Mouse (Mus musculus) liver, embryonic 15.5 days (tissue): ENCODE measurements around the gene Bad. TPM values are rescaled to one million over a fixed set of nuclear protein-coding genes. Genes with fewer than 3 reads are reported as not detected.

Experiments used
- ATAC-seq: fragments of 200-750 bp; cut with Nextera tagmentation; 2 replicates; pipeline ENCODE4 v1.8.0; 2017; ENCODE audit warnings: moderate number of reproducible peaks, mild to moderate bottlenecking, moderate library complexity; ENCODE audit not compliant: insufficient read depth
- H3K27ac ChIP-seq: fragments of 300-500 bp; sonication (generic); replicated peaks from 2 replicates; pipeline ENCODE4 v1.5.1; 2015; ENCODE audit warnings: mild to moderate bottlenecking, inconsistent platforms
- H3K27me3 ChIP-seq: fragments of 300-500 bp; sonication (generic); 2 replicates; pipeline ENCODE4 v1.6.1; 2015; ENCODE audit warnings: mild to moderate bottlenecking, inconsistent platforms
- H3K36me3 ChIP-seq: fragments of 300-500 bp; sonication (generic); replicated peaks from 2 replicates; pipeline ENCODE4 v1.6.1; 2015; ENCODE audit warnings: moderate library complexity, mild to moderate bottlenecking, inconsistent platforms
- H3K4me1 ChIP-seq: fragments of 300-500 bp; sonication (generic); replicated peaks from 2 replicates; pipeline ENCODE4 v1.6.1; 2015; ENCODE audit warnings: inconsistent platforms
- H3K4me2 ChIP-seq: fragments of 300-500 bp; sonication (generic); 2 replicates; pipeline ENCODE4 v1.6.1; 2015; ENCODE audit warnings: moderate library complexity, mild to moderate bottlenecking, inconsistent platforms
- H3K4me3 ChIP-seq: fragments of 300-500 bp; sonication (generic); replicated peaks from 2 replicates; pipeline ENCODE4 v1.5.1; 2015; ENCODE audit warnings: mild to moderate bottlenecking, inconsistent platforms
- H3K9ac ChIP-seq: fragments of 300-500 bp; sonication (generic); 2 replicates; pipeline ENCODE4 v1.6.1; 2015; ENCODE audit warnings: moderate library complexity, mild to moderate bottlenecking, inconsistent platforms
- H3K9me3 ChIP-seq: fragments of 300-500 bp; sonication (generic); replicated peaks from 2 replicates; pipeline ENCODE4 v1.6.1; 2016; ENCODE audit warnings: inconsistent platforms
- WGBS: fragments of 180-500 bp; shearing (Covaris S2); methylation state at CpG from one replicate; pipeline ENCODE4 v1.1.7; 2015; ENCODE audit warnings: mixed read lengths; ENCODE audit not compliant: insufficient replicate concordance; 5-methylcytosine and 5-hydroxymethylcytosine counted together
- polyA plus RNA-seq: library from polyadenylated mRNA; unstranded; fragments of >200 nt; fragmentation: Nextera tagmentation; extraction: Ambion mirVana; gene quantifications from 2 replicates; pipeline ENCODE4 v1.2.1, GENCODE M21; 2015

Bad gene
- polyA plus RNA-seq, 1 experiment from 2014 or later: 25.5 TPM

- peak overlapping the region; percentile 91 for H3K27ac ChIP-seq
- H3K4me3 ChIP-seq: peak overlapping the region; percentile 79
- peak overlapping the region; percentile 98 for H3K4me2 ChIP-seq
- H3K4me1 ChIP-seq: peaks cover 57% of the 10 kb centered on the region
- H3K36me3 ChIP-seq: peaks cover 17% of the 10 kb centered on the region
- H3K9me3 ChIP-seq: no peaks in the 10 kb centered on the region
- no peaks in the 10 kb centered on the region for H3K27me3 ChIP-seq
- under 1% methylated on average over 35 of the region's 35 CpGs for WGBS
- ATAC-seq: peak; percentile 70
- peak overlapping the region; percentile 73 for H3K9ac ChIP-seq
Measured at GRCm38 (mm10) chr19:6951381-6951968, 9.8 kb downstream of the Bad start.

DNA sequence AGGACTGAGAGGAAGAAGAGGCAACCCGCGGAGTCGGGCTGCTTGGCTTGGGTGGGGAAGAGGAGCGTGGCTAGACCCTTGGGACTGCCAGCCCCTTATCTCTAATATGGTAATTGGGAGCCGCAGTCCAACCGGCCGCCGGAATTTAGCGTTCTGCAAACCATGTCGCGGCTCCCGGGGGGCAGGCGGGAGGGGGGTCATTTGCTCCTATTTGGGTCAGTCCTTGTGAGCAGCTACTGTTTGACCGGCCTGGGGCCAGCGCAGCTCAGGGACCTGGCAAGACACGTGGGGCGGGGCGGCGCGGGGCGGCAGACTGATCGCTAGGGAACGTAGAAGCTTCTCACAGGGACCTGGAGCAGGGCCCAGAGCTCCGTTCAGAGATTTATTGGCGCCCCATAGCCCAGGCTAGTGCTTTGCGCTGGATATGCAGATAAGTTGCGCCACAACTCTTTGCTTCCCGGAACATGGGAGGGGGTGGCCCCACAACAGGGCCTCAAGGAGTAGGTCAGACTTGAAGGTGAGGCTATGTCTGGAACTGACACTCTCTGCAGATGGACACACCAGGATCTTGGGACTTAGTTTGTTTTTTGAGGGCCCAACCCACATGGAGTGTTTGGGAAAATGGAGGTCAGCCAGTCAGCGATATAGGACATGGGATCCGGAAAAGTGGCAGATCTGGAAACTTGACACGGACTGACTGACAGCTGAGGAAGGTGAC, 10.5 kb downstream of the Bad start:
- H3K27me3 ChIP-seq: no peaks in the 10 kb centered on the region
- H3K9ac ChIP-seq: peak overlapping the region; percentile 73
- H3K4me3 ChIP-seq: peak overlapping the region; percentile 79
- peak; percentile 31 for ATAC-seq
- H3K4me1 ChIP-seq: peaks cover 56% of the 10 kb centered on the region
- H3K27ac ChIP-seq: peak overlapping the region; percentile 91
- peaks cover 19% of the 10 kb centered on the region for H3K36me3 ChIP-seq
- peak overlapping the region; percentile 98 for H3K4me2 ChIP-seq
- WGBS: 1% methylated on average over 31 of the region's 31 CpGs
- no peaks in the 10 kb centered on the region for H3K9me3 ChIP-seq

DNA sequence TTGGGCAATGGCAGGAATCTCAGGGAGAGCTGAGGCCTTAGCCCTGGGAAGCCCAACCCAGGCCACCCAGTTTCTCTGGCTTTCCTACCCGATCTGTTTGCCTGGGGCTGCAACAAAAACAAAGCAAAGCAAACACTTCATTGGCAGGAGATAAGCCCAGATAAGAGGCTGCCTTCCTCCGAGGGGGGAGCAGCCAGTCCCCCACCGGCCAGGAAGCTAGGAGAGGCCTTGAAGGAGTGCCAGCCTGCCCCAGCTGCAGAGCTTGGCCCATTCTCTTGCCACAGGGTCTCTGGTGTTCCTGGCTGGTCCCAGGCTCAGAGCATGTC, 11.0 kb downstream of the Bad start:
- H3K4me2 ChIP-seq: peak overlapping the region; percentile 98
- WGBS: 3% methylated on average over 3 of the region's 3 CpGs
- no peak for ATAC-seq
- H3K27me3 ChIP-seq: no peaks in the 10 kb centered on the region
- no peaks in the 10 kb centered on the region for H3K9me3 ChIP-seq
- peak overlapping the region; percentile 91 for H3K27ac ChIP-seq
- H3K36me3 ChIP-seq: peaks cover 24% of the 10 kb centered on the region
- H3K9ac ChIP-seq: peak overlapping the region; percentile 73; the same call in 1 of the 2 replicates
- peaks cover 55% of the 10 kb centered on the region for H3K4me1 ChIP-seq
- H3K4me3 ChIP-seq: peak overlapping the region; percentile 79

DNA sequence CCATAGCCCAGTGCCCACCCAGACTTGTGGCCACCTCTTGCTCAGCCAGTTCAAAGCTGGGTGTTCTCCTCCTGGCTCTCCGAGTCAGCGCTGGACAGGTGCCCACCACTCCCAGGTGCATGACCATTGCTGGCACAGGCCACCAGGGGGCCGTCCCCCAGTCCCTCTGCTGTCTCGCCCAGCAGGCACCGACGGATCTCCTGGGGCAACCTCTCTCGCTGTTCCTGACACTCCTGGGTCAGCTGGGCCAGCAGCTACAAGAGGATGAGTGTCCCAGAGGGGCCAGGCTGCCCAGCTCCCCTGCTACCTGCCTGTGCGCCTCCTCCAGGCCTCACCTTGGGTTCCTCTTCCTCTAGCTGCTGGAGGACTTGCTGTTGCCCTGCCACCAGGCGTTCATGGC, 12.4 kb downstream of the Bad start:
- Histone ChIP-seq H3K4me2 (no peak overlapping the region), H3K27ac (no peak overlapping the region), H3K4me3 (no peak overlapping the region), H3K4me1 (peaks cover 49% of the 10 kb centered on the region), H3K9me3 (no peaks in the 10 kb centered on the region), H3K9ac (no peak overlapping the region), H3K27me3 (no peaks in the 10 kb centered on the region), H3K36me3 (peaks cover 33% of the 10 kb centered on the region)
- ATAC-seq: no peak
- 69% methylated on average over 9 of the region's 9 CpGs for WGBS

- Histone ChIP-seq H3K27ac (no peak overlapping the region), H3K4me2 (no peak overlapping the region), H3K4me3 (no peak overlapping the region), H3K4me1 (peaks cover 35% of the 10 kb centered on the region), H3K27me3 (no peaks in the 10 kb centered on the region), H3K9ac (no peak overlapping the region), H3K9me3 (no peaks in the 10 kb centered on the region), H3K36me3 (peaks cover 33% of the 10 kb centered on the region)
- WGBS: 67% methylated on average over 7 of the region's 7 CpGs
- no peak for ATAC-seq
Measured at GRCm38 (mm10) chr19:6955424-6955823, 13.8 kb downstream of the Bad start.

DNA sequence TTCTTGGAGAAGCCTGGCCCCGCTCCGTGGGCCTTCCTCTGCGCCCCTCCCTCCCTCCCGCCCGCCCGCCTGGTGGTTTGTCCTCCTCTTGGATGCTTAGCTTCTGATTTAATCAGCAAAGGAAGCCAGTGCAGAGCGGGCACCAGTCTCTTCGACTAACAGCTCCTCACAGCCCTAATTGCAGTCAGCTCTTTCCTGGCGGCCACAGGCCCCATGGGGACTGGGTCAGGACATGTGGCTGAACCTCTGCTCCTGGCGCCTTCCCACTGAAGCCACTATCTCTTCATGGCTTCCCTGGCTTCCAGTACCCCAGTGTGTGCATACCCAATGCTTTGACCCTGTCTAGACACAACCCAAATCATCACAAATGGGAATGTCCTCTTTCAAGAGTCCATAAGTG, 14.8 kb downstream of the Bad start:
- Histone ChIP-seq H3K4me2 (no peak overlapping the region), H3K4me1 (peaks cover 25% of the 10 kb centered on the region), H3K9ac (no peak overlapping the region), H3K27me3 (no peaks in the 10 kb centered on the region), H3K4me3 (no peak overlapping the region), H3K36me3 (peaks cover 33% of the 10 kb centered on the region), H3K27ac (no peak overlapping the region), H3K9me3 (no peaks in the 10 kb centered on the region)
- 62% methylated on average over 10 of the region's 10 CpGs for WGBS
- ATAC-seq: no peak

DNA sequence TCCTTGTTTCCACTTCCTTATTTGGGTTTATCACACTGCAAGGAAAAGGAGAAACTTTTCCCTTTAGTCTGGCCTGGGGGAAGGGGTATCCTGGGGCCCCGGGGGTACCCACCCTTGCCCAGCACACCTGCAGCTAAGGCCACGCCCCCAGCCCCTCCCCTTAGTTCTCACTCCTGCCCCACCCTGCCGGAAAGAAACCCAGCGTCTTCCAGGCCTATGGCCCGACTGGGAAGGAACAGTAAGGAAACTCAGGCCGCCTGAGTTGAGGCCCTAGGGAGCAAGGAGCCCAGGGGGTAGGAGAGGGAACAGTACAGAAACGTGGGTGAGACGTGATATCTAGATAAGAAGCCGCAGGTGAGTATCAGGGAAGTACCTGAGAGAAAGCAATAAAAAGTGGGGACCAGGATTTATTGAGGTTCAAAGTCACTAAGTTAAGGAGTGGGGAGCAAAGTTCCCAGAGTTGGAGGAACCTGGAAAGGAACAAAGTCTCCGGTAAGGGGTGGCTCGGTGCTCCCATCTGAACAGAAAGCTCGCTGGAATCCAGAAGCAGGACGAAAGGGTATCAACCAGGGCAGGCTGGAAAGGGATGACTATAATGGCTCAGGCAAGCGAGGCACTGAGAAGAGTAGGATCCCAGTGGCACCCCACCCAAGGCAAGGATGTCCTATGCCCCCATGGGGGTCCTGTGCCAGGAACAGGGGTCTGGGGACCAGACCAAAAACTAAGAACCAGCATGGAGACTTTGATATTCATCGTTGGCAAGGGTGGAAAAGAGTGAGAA, 27.0 kb downstream of the Bad start:
- H3K9me3 ChIP-seq: no peaks in the 10 kb centered on the region
- no peak overlapping the region for H3K27ac ChIP-seq
- peak overlapping the region; percentile 75 for H3K9ac ChIP-seq
- peaks cover 66% of the 10 kb centered on the region for H3K4me1 ChIP-seq
- peaks cover 17% of the 10 kb centered on the region; the same call in 1 of the 2 replicates for H3K36me3 ChIP-seq
- WGBS: 7% methylated on average over 15 of the region's 15 CpGs
- no peak for ATAC-seq
- H3K4me2 ChIP-seq: peak overlapping the region; percentile 97
- peaks cover 22% of the 10 kb centered on the region for H3K27me3 ChIP-seq
- H3K4me3 ChIP-seq: peak overlapping the region; percentile 66

- H3K4me2 ChIP-seq: peak overlapping the region; percentile 97
- peaks cover 70% of the 10 kb centered on the region for H3K4me1 ChIP-seq
- no peak for ATAC-seq
- peak overlapping the region; percentile 66 for H3K4me3 ChIP-seq
- 0 out of 2 replicates have a peak overlapping the region, but pooled peaks have one; percentile 24 for H3K27ac ChIP-seq
- H3K36me3 ChIP-seq: peaks cover 15% of the 10 kb centered on the region; the same call in 1 of the 2 replicates
- H3K9ac ChIP-seq: peak overlapping the region; percentile 75
- H3K9me3 ChIP-seq: no peaks in the 10 kb centered on the region
- peaks cover 22% of the 10 kb centered on the region for H3K27me3 ChIP-seq
- whole genome bisulfite sequencing: under 1% methylated on average over 20 of the region's 20 CpGs
Measured at GRCm38 (mm10) chr19:6969291-6969664, 27.6 kb downstream of the Bad start.

DNA sequence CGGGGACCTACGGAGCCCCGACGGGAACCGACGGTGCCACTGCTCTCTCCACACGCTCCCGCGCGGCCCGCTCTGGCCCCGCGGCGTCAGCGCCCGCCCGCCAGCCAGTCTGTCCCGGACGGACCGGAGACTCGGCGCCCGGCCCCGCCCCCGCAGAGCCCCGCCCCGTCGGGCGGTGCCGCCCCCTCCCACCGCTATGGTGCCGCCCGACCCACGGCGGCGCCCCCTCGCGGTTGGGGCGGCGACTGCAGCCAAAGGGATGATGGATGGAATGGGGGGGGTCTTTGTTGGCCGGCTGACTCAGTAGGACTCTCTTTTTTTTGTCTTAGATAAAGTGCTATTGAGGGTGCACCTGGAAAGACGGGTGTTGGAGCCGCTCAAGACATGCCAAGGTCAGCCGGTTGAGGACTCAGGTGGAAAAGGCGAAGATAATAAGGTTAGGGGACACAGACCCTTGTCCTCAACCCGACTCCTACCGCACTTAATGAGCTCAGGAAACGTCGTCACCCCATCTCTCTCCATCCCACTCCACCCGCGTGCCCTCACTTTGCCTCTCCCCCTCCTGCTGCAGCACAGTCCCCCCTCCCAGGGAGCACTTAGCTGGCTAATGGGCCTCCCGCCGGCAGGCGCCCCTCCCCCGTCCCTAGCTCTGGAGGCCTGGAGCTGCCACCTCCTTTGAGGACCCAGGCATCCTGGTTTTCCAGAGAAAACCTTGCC, 28.2 kb downstream of the Bad start:
- Histone ChIP-seq H3K4me3 (peak overlapping the region; percentile 66), H3K9me3 (no peaks in the 10 kb centered on the region), H3K4me1 (peaks cover 75% of the 10 kb centered on the region), H3K27ac (0 out of 2 replicates have a peak overlapping the region, but pooled peaks have one; percentile 24), H3K4me2 (peak overlapping the region; percentile 97), H3K9ac (peak overlapping the region; percentile 75), H3K36me3 (peaks cover 10% of the 10 kb centered on the region; the same call in 1 of the 2 replicates), H3K27me3 (peaks cover 22% of the 10 kb centered on the region)
- peak; percentile 65 for ATAC-seq
- 2% methylated on average over 55 of the region's 55 CpGs for WGBS

- 23% methylated on average over 11 of the region's 11 CpGs for WGBS
- peaks cover 79% of the 10 kb centered on the region for H3K4me1 ChIP-seq
- H3K9ac ChIP-seq: peak overlapping the region; percentile 75
Measured at GRCm38 (mm10) chr19:6970460-6971085, 28.9 kb downstream of the Bad start.

More at GRCm38 (mm10) chr19:6970460-6971085, 28.9 kb downstream of the Bad start:
- Histone ChIP-seq H3K4me3 (peak overlapping the region; percentile 66), H3K4me2 (peak overlapping the region; percentile 97), H3K36me3 (peaks cover 4% of the 10 kb centered on the region; the same call in 1 of the 2 replicates), H3K9me3 (no peaks in the 10 kb centered on the region), H3K27ac (peak overlapping the region; percentile 29; the same call in 1 of the 2 replicates), H3K27me3 (peaks cover 22% of the 10 kb centered on the region)
- no peak for ATAC-seq
